Mouse (Mus musculus): ENCODE results near the gene Ptpn11. TPM values are rescaled to one million over a fixed set of nuclear protein-coding genes. Genes with fewer than 3 reads are reported as not detected.

The Ptpn11 gene
- polyA plus RNA-seq (2015; fragmentation: Nextera tagmentation; extraction: Ambion mirVana), result 25.6 and 26.1 TPM in 2 replicates

GRCm38 (mm10) chr5:121190836-121191583 lies at the start of gene Ptpn11:
Gene Ptpn11, minus strand, starts transcription at chr5:121191397.

DNA sequence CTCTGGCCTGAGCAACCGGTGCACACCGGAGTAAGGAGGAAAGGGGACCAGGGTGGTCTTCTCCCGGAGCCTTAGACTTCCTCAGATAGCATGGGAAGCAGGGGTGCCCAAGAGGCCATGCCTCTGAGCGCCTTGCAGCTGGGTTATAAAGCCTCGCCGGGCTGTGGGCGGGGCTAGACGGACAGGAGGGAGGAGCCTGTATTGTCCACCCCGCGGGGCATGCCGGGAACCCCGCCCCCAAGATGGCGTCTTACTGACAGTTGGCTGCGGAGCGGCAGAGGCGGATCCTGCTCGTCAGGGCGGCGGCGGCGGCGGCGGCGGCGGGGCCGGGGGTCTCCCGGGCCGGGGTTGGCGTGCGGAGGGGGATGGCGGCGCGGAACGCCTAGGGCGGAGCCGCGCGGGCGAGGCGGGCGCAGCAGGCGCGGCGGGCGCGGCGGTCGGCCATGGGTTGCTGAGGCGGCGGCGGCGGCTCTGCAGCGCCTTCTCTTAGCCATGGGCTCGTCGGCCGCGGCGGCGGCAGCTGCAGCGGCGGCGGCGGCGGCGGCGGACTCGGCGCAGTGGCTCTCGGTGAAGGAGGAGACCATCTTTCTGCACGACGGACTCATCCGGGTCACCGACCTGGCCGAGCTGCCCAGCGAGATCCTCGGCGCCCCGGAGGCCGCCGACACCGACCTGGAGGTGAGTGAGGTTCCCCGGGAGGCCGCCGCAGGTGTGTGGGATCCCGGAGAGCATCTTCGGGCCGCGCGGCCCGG lies 29.0 kb upstream of the Ptpn11 start, which contains the start of gene Hectd4:
Gene Hectd4 (plus strand): TSS at position 240 of the 752 bp plus-strand sequence.

DNA sequence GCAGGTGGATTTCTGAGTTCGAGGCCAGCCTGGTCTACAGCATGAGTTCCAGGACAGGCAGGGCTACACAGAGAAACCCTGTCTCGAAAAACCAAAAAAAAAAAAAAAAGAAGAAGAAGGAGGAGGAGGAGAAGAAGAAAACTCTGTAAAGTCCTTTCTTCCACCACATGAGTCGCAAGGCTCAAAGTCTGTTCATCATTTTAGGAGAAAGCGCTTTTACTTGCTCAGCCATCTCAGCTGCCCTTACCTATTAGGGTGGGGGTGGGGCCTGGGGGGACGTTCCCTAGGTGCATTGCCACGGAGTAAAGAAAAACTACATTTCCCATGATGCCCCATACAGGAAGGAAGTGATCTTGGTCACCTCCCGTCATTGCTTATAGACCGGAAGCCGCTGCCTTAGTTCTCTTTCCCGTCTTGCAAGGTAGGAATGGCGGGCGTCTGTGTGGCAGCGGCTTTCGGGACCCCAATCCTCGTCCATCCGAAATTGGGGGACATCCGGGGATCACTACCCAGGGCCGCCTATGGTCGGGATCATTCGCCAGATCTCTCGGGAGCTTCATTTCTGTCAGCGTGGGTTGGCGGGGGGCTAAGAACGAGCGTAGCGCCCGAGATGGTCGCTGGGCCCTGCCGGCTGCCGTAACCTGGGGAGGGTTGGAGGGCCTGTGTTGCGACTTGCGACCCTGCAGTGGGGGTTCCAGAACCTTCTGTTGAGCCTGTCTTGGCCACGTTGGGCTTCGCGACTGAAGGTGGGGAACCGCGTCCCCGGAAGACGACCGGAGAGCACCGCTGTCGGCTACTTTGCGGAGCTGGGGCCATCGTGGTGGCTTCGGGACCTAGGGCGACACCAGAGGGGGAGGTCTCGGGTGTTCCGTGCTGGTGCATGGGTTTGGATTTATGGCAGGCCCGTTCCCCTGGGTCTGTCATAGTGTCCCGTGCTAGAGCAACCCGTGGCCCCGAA lies 13.2 kb upstream of the Ptpn11 start, which contains the start of gene Rpl6:
Gene Rpl6 (plus strand): TSS at position 350 of the 958 bp plus-strand sequence.

Other genes with a start within 250 kb of the Ptpn11 start
- gene Rph3a, start 181.3 kb downstream of the Ptpn11 start, polyA plus RNA-seq (2015; fragmentation: Nextera tagmentation; extraction: Ambion mirVana), result 34.4 and 41.8 TPM in 2 replicates
- gene Rpl6, start 13.1 kb upstream of the Ptpn11 start, polyA plus RNA-seq (2015; fragmentation: Nextera tagmentation; extraction: Ambion mirVana), result 338 and 358 TPM in 2 replicates
- gene Hectd4, start 28.8 kb upstream of the Ptpn11 start, polyA plus RNA-seq (2015; fragmentation: Nextera tagmentation; extraction: Ambion mirVana), result 15.1 and 23.3 TPM in 2 replicates
- 85.2 and 96.9 TPM in 2 replicates for gene Trafd1, start 194.2 kb upstream of the Ptpn11 start, polyA plus RNA-seq (2015; fragmentation: Nextera tagmentation; extraction: Ambion mirVana)
- 41.6 and 46.4 TPM in 2 replicates for gene Naa25, start 206.5 kb upstream of the Ptpn11 start, polyA plus RNA-seq (2015; fragmentation: Nextera tagmentation; extraction: Ambion mirVana)

Measured in neural tube, postnatal 0 days (tissue).